Mouse (Mus musculus): ENCODE data around the gene Efnb2.
A peak's percentile ranks its signal among the peaks of the same experiment; 100 is the strongest.

Gene Efnb2

GRCm38 (mm10) chr8:8655346-8656340 is 5.4 kb downstream of the Efnb2 start:
- no peak for DNase-seq (ENCODE audit: low read depth, low spot score)

- no peak for DNase-seq (ENCODE audit: low read depth, low spot score)
These were observed 7.0 kb downstream of the Efnb2 start for GRCm38 (mm10) chr8:8653906-8654489.

GRCm38 (mm10) chr8:8653343-8653742 is 7.7 kb downstream of the Efnb2 start:
- DNase-seq (ENCODE audit: low read depth, low spot score), result no peak

- no peak for DNase-seq (ENCODE audit: low read depth, low spot score)
These were observed 8.7 kb downstream of the Efnb2 start for GRCm38 (mm10) chr8:8652388-8652787.

- DNase-seq (ENCODE audit: low read depth, low spot score), result no peak
These were observed 11.1 kb downstream of the Efnb2 start for GRCm38 (mm10) chr8:8649944-8650343.

- no peak for DNase-seq (ENCODE audit: low read depth, low spot score)
These were observed 11.5 kb downstream of the Efnb2 start for GRCm38 (mm10) chr8:8649536-8649935.

GRCm38 (mm10) chr8:8648686-8649085 is 12.4 kb downstream of the Efnb2 start:
- no peak for DNase-seq (ENCODE audit: low read depth, low spot score)

- no peak for DNase-seq (ENCODE audit: low read depth, low spot score)
These were observed 13.2 kb downstream of the Efnb2 start for GRCm38 (mm10) chr8:8647824-8648223.

GRCm38 (mm10) chr8:8647319-8647718 is 13.7 kb downstream of the Efnb2 start:
- DNase-seq (ENCODE audit: low read depth, low spot score), result no peak

- DNase-seq (ENCODE audit: low read depth, low spot score), result no peak
These were observed 16.7 kb downstream of the Efnb2 start for GRCm38 (mm10) chr8:8644160-8644915.

GRCm38 (mm10) chr8:8640264-8640588 is 20.8 kb downstream of the Efnb2 start:
- no peak for DNase-seq (ENCODE audit: low read depth, low spot score)

GRCm38 (mm10) chr8:8639569-8640263 is 21.3 kb downstream of the Efnb2 start:
- no peak for DNase-seq (ENCODE audit: low read depth, low spot score)

- no peak for DNase-seq (ENCODE audit: low read depth, low spot score)
These were observed 29.6 kb downstream of the Efnb2 start for GRCm38 (mm10) chr8:8631394-8631793.

- DNase-seq (ENCODE audit: low read depth, low spot score), result no peak
These were observed 37.0 kb downstream of the Efnb2 start for GRCm38 (mm10) chr8:8624017-8624416.

- DNase-seq (ENCODE audit: low read depth, low spot score), result peak; percentile 34
These were observed 37.6 kb downstream of the Efnb2 start for GRCm38 (mm10) chr8:8623486-8623885.

- no peak for DNase-seq (ENCODE audit: low read depth, low spot score)
These were observed 38.6 kb downstream of the Efnb2 start for GRCm38 (mm10) chr8:8622476-8622875.

GRCm38 (mm10) chr8:8622031-8622430 is 39.0 kb downstream of the Efnb2 start:
- DNase-seq (ENCODE audit: low read depth, low spot score), result no peak

- DNase-seq (ENCODE audit: low read depth, low spot score), result no peak
These were observed 39.7 kb downstream of the Efnb2 start for GRCm38 (mm10) chr8:8621236-8621917.

GRCm38 (mm10) chr8:8620536-8620935 is 40.5 kb downstream of the Efnb2 start:
- DNase-seq (ENCODE audit: low read depth, low spot score), result no peak

GRCm38 (mm10) chr8:8619221-8620194 is 41.5 kb downstream of the Efnb2 start:
- DNase-seq (ENCODE audit: low read depth, low spot score), result no peak

All from skeletal muscle tissue, adult 2 months (tissue).